Mouse (Mus musculus): ENCODE measurements around the gene Snx29.

DNA sequence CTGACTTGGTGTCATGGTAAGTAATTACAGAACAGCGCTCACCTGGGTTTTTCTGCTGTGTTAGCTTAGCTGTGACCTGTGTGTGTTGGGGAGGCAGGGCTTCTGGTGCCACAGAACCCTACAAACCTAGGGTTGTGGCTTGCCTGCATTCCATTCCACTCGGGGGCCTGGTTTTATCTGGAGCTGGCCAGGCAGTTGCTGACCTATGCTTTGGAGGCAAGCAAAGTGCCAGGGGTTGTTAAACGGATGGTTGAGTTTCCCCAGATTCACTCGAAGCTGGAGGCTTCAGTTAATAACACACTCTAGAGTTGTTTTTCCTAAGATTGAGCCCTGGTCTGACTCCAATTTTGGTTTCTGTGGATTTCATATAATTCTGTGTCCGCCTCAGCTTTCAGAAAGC, 42.9 kb downstream of the Snx29 start:
- TF ChIP-seq POLR2A (IDR thresholded peaks at IDR 0.05; ENCODE audit: borderline replicate concordance, control insufficient read depth, low read depth, low read length) (no peak), CTCF (IDR thresholded peaks at IDR 0.05; ENCODE audit: control insufficient read depth, insufficient read depth, low read length) (no peak)
